Mouse (Mus musculus) hindbrain, embryonic 12.5 days (tissue): ENCODE results near the gene Cd2. TPM values are rescaled to one million over a fixed set of nuclear protein-coding genes. Genes with fewer than 3 reads are reported as not detected.
A peak's percentile ranks its signal among the peaks of the same experiment; 100 is the strongest.

Experiments
- ATAC-seq: fragments of 200-750 bp; cut with Nextera tagmentation; 2 replicates; pipeline ENCODE4 v1.8.0; 2017; ENCODE audit warnings: moderate TSS enrichment; ENCODE audit not compliant: low FRiP score
- H3K27ac ChIP-seq: fragments of 300-500 bp; sonication (generic); 2 replicates; pipeline ENCODE4 v1.5.1; 2016; ENCODE audit warnings: mild to moderate bottlenecking
- H3K27me3 ChIP-seq: fragments of 300-500 bp; sonication (generic); 2 replicates; pipeline ENCODE4 v1.6.1; 2016; ENCODE audit warnings: mild to moderate bottlenecking
- H3K36me3 ChIP-seq: fragments of 300-500 bp; sonication (generic); 2 replicates; pipeline ENCODE4 v1.6.1; 2016; ENCODE audit warnings: mild to moderate bottlenecking
- H3K4me1 ChIP-seq: fragments of 300-500 bp; sonication (generic); 2 replicates; pipeline ENCODE4 v1.6.1; 2016
- H3K4me2 ChIP-seq: fragments of 300-500 bp; sonication (generic); replicated peaks from 2 replicates; pipeline ENCODE4 v1.6.1; 2016; ENCODE audit warnings: mild to moderate bottlenecking
- H3K4me3 ChIP-seq: fragments of 300-500 bp; sonication (generic); 2 replicates; pipeline ENCODE4 v1.5.1; 2016; ENCODE audit warnings: mild to moderate bottlenecking
- H3K9ac ChIP-seq: fragments of 300-500 bp; sonication (generic); 2 replicates; pipeline ENCODE4 v1.6.1; 2016; ENCODE audit warnings: mild to moderate bottlenecking, moderate library complexity
- H3K9me3 ChIP-seq: fragments of 300-500 bp; sonication (generic); replicated peaks from 2 replicates; pipeline ENCODE4 v1.6.1; 2016; ENCODE audit warnings: mild to moderate bottlenecking
- WGBS: fragments of 180-500 bp; shearing (Covaris S2); methylation state at CpG from one replicate; pipeline ENCODE4 v1.1.7; 2016; 5-methylcytosine and 5-hydroxymethylcytosine counted together
- polyA plus RNA-seq: library from polyadenylated mRNA; unstranded; fragments of >200 nt; fragmentation: Nextera tagmentation; extraction: Ambion mirVana; gene quantifications from 2 replicates; pipeline ENCODE4 v1.2.1, GENCODE M21; 2016

The Cd2 gene
- polyA plus RNA-seq, 1 experiment from 2014 or later, result not detected

- H3K4me3 ChIP-seq, result no peak overlapping the region
- WGBS, result 89% methylated on average over 7 of the region's 7 CpGs
- H3K4me2 ChIP-seq, result no peak overlapping the region
- no peaks in the 10 kb centered on the region for H3K4me1 ChIP-seq
- no peak overlapping the region for H3K9ac ChIP-seq
- 0 out of 2 replicates have a peak, but pooled peaks cover 2% of the 10 kb centered on the region for H3K27me3 ChIP-seq
- H3K9me3 ChIP-seq, result no peaks in the 10 kb centered on the region
- H3K27ac ChIP-seq, result no peak overlapping the region
- no peak for ATAC-seq
- H3K36me3 ChIP-seq, result no peaks in the 10 kb centered on the region
Measured at GRCm38 (mm10) chr3:101290036-101290435, 2.3 kb upstream of the Cd2 start.

- Histone ChIP-seq H3K27me3 (0 out of 2 replicates have a peak, but pooled peaks cover 2% of the 10 kb centered on the region), H3K4me2 (no peak overlapping the region), H3K4me3 (no peak overlapping the region), H3K9me3 (no peaks in the 10 kb centered on the region), H3K4me1 (no peaks in the 10 kb centered on the region), H3K36me3 (no peaks in the 10 kb centered on the region), H3K27ac (no peak overlapping the region), H3K9ac (no peak overlapping the region)
- WGBS, result 86% methylated on average over 3 of the region's 3 CpGs
- ATAC-seq, result no peak
Measured at GRCm38 (mm10) chr3:101289406-101289805, 1.7 kb upstream of the Cd2 start.

GRCm38 (mm10) chr3:101286336-101287325 is 1.1 kb downstream of the Cd2 start:
- H3K36me3 ChIP-seq, result no peaks in the 10 kb centered on the region
- no peaks in the 10 kb centered on the region for H3K9me3 ChIP-seq
- H3K27ac ChIP-seq, result no peak overlapping the region
- H3K9ac ChIP-seq, result no peak overlapping the region
- H3K4me3 ChIP-seq, result no peak overlapping the region
- H3K4me1 ChIP-seq, result no peaks in the 10 kb centered on the region; the same call in 1 of the 2 replicates
- 88% methylated on average over 12 of the region's 12 CpGs for WGBS
- ATAC-seq, result no peak
- H3K4me2 ChIP-seq, result no peak overlapping the region
- H3K27me3 ChIP-seq, result no peaks in the 10 kb centered on the region

GRCm38 (mm10) chr3:101285851-101286250 is 1.9 kb downstream of the Cd2 start:
- Histone ChIP-seq H3K9me3 (no peaks in the 10 kb centered on the region), H3K4me3 (no peak overlapping the region), H3K27me3 (no peaks in the 10 kb centered on the region), H3K27ac (no peak overlapping the region), H3K4me1 (peaks cover 5% of the 10 kb centered on the region), H3K9ac (no peak overlapping the region), H3K36me3 (no peaks in the 10 kb centered on the region), H3K4me2 (no peak overlapping the region)
- no peak for ATAC-seq
- WGBS, result 94% methylated on average over 12 of the region's 12 CpGs

- peaks cover 12% of the 10 kb centered on the region for H3K4me1 ChIP-seq
- H3K4me3 ChIP-seq, result no peak overlapping the region
- ATAC-seq, result no peak
- no peak overlapping the region for H3K9ac ChIP-seq
- H3K36me3 ChIP-seq, result no peaks in the 10 kb centered on the region
- 93% methylated on average over 5 of the region's 5 CpGs for WGBS
- no peaks in the 10 kb centered on the region for H3K9me3 ChIP-seq
- H3K27ac ChIP-seq, result no peak overlapping the region
- H3K4me2 ChIP-seq, result no peak overlapping the region
- H3K27me3 ChIP-seq, result no peaks in the 10 kb centered on the region
Measured at GRCm38 (mm10) chr3:101285021-101285615, 2.6 kb downstream of the Cd2 start.

GRCm38 (mm10) chr3:101283869-101284706 is 3.7 kb downstream of the Cd2 start:
- 91% methylated on average over 13 of the region's 13 CpGs for WGBS
- Histone ChIP-seq H3K4me3 (no peak overlapping the region), H3K27me3 (no peaks in the 10 kb centered on the region), H3K9ac (no peak overlapping the region), H3K4me1 (peaks cover 17% of the 10 kb centered on the region), H3K36me3 (no peaks in the 10 kb centered on the region), H3K4me2 (no peak overlapping the region), H3K9me3 (no peaks in the 10 kb centered on the region), H3K27ac (no peak overlapping the region)
- ATAC-seq, result no peak

- Histone ChIP-seq H3K27ac (no peak overlapping the region), H3K36me3 (no peaks in the 10 kb centered on the region), H3K9ac (no peak overlapping the region), H3K4me3 (no peak overlapping the region), H3K4me2 (no peak overlapping the region), H3K4me1 (peaks cover 17% of the 10 kb centered on the region), H3K27me3 (no peaks in the 10 kb centered on the region), H3K9me3 (no peaks in the 10 kb centered on the region)
- WGBS, result 85% methylated on average over 4 of the region's 4 CpGs
- ATAC-seq, result no peak
Measured at GRCm38 (mm10) chr3:101283441-101283840, 4.3 kb downstream of the Cd2 start.

- no peak overlapping the region for H3K27ac ChIP-seq
Measured at GRCm38 (mm10) chr3:101282556-101283180, 5.1 kb downstream of the Cd2 start.

GRCm38 (mm10) chr3:101281841-101282240 is 5.9 kb downstream of the Cd2 start:
- no peak overlapping the region for H3K27ac ChIP-seq
- ATAC-seq, result no peak
- no peak overlapping the region for H3K4me2 ChIP-seq
- WGBS, result 72% methylated on average over 4 of the region's 4 CpGs
- no peaks in the 10 kb centered on the region for H3K36me3 ChIP-seq
- no peak overlapping the region for H3K4me3 ChIP-seq
- H3K9ac ChIP-seq, result no peak overlapping the region
- no peaks in the 10 kb centered on the region for H3K9me3 ChIP-seq
- H3K4me1 ChIP-seq, result peaks cover 17% of the 10 kb centered on the region
- no peaks in the 10 kb centered on the region for H3K27me3 ChIP-seq

More at GRCm38 (mm10) chr3:101282556-101283180, 5.1 kb downstream of the Cd2 start:
- ATAC-seq, result no peak
- Histone ChIP-seq H3K36me3 (no peaks in the 10 kb centered on the region), H3K27me3 (no peaks in the 10 kb centered on the region), H3K9me3 (no peaks in the 10 kb centered on the region), H3K9ac (no peak overlapping the region), H3K4me2 (no peak overlapping the region), H3K4me1 (peaks cover 17% of the 10 kb centered on the region), H3K4me3 (no peak overlapping the region)
- WGBS, result 85% methylated on average over 9 of the region's 9 CpGs

- H3K4me3 ChIP-seq, result no peak overlapping the region
- no peaks in the 10 kb centered on the region for H3K9me3 ChIP-seq
- no peaks in the 10 kb centered on the region for H3K27me3 ChIP-seq
- 57% methylated on average over 15 of the region's 15 CpGs for WGBS
- peaks cover 17% of the 10 kb centered on the region for H3K4me1 ChIP-seq
- H3K9ac ChIP-seq, result no peak overlapping the region
- H3K27ac ChIP-seq, result no peak overlapping the region
- 0 out of 2 replicates have a peak, but pooled peaks have one; percentile 39 for ATAC-seq
- no peaks in the 10 kb centered on the region for H3K36me3 ChIP-seq
- no peak overlapping the region for H3K4me2 ChIP-seq
Measured at GRCm38 (mm10) chr3:101280348-101281311, 7.1 kb downstream of the Cd2 start.

- Histone ChIP-seq H3K27ac (no peak overlapping the region), H3K4me3 (no peak overlapping the region), H3K36me3 (no peaks in the 10 kb centered on the region), H3K9me3 (no peaks in the 10 kb centered on the region), H3K4me2 (no peak overlapping the region), H3K4me1 (peaks cover 17% of the 10 kb centered on the region), H3K9ac (no peak overlapping the region), H3K27me3 (no peaks in the 10 kb centered on the region)
- 82% methylated on average over 10 of the region's 10 CpGs for WGBS
- no peak for ATAC-seq
Measured at GRCm38 (mm10) chr3:101279561-101279960, 8.2 kb downstream of the Cd2 start.
